Mouse (Mus musculus): ENCODE data around the gene Prrt4. TPM values are rescaled to one million over a fixed set of nuclear protein-coding genes. Genes with fewer than 3 reads are reported as not detected.
A peak's percentile ranks its signal among the peaks of the same experiment; 100 is the strongest.

Gene Prrt4
- polyA plus RNA-seq, 1 experiment from 2014 or later: 1.3 TPM

DNA sequence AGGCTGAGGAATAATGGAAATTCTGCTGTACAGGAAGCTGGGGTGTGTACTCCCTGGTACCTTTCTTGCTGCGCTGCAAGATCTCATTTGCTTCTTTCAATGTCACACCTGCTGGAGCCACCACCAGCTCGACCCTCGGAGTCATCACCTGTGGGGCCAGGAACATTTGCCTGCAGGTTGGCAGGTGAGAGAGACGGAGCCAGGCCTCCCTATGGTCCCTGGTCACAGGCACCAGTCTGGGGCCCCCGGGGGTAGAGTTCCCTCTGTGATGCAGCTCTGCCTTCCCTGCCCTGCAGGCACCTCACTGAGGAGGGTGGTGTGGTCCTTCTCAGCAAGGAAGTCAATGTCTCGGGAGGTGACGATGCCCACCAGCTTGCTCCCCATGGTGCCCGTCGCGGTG lies 26.6 kb upstream of the Prrt4 start:
- peaks cover 3% of the 10 kb centered on the region; the same call in 1 of the 2 replicates for H3K27me3 ChIP-seq (ENCODE audit: poor library complexity, severe bottlenecking)
- H3K9me3 ChIP-seq: no peaks in the 10 kb centered on the region
- H3K36me3 ChIP-seq (replicated peaks): peaks cover 55% of the 10 kb centered on the region
- H3K27ac ChIP-seq: no peak overlapping the region
- 91% methylated on average over 10 of the region's 10 CpGs for WGBS
- peak; percentile 11 for DNase-seq (ENCODE audit: extremely low spot score, low spot score)
- H3K4me1 ChIP-seq: peaks cover 14% of the 10 kb centered on the region
- no peak overlapping the region for H3K4me3 ChIP-seq

DNA sequence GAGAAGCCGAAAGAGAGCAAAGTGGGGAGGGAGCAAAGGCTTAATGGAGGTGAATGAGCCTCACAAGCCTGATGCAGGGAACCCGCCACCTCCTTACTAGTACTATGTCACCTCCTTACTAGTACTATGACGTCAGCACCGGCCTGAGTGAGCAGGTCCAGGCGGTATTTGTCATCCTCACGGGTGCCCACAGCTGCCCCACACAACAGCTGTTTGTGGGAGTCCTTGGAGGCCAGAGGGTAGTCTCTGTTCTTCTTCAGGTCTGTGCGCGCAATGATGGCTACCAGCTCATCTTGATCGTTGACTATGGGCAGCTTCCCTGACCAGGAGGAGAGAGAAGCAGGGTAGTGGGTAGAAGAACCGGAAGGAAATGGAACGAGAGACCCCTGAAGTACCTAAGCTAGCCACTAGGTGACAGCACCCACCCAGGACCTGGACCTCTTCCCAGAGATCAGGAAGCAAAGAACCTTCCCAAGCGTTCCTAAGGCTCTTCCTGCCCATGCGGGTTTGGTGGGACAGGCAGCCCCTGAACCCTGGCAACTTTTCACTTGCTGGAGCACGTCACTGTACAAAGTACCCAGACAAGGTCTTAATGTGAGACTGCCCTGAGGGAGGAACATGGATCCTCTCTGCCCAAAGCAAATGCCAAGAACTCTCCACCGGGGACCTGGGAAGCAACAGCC lies 25.7 kb upstream of the Prrt4 start:
- 64% methylated on average over 15 of the region's 15 CpGs for WGBS
- Histone ChIP-seq H3K4me3 (no peak overlapping the region), H3K4me1 (peaks cover 8% of the 10 kb centered on the region), H3K9me3 (no peaks in the 10 kb centered on the region), H3K36me3 (replicated peaks) (peaks cover 62% of the 10 kb centered on the region), H3K27me3 (ENCODE audit: poor library complexity, severe bottlenecking) (peaks cover 12% of the 10 kb centered on the region), H3K27ac (no peak overlapping the region)
- DNase-seq (ENCODE audit: extremely low spot score, low spot score): peak; percentile 70

DNA sequence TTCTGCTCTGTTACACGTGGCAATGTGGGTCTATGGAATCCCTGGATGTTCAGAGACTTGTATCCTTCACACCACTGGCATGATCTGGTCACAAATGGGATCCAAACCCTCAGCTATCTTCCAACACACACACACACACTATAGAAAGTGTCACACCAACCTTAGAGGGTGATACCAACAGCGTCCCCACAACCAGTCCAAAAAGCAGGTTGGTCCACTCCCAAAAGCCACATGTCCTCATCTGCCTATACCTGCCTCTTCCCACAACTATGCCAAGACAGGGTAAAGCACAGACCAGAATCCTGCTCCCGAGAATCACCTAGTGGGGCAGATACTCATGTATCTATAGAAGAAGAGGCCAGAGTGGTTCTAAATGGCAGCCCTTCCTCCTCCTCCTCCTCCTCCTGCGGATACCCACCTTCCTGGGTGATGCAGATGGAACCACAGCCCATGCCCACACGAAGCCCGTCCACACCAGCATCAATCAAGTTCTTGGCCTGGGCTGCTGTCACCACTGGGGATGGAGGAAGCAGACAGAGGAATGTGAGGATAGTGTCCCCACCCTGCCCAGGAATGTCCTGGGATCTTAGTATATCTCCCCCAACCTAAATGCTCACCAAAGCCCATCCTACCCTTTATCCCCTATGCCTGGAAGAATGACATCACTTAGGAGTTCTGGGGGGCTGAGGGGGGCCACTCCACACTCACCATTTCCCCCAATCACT lies 24.6 kb upstream of the Prrt4 start:
- WGBS: 88% methylated on average over 6 of the region's 6 CpGs
- Histone ChIP-seq H3K4me3 (no peak overlapping the region), H3K9me3 (no peaks in the 10 kb centered on the region), H3K36me3 (replicated peaks) (peaks cover 62% of the 10 kb centered on the region), H3K27ac (no peak overlapping the region), H3K27me3 (ENCODE audit: poor library complexity, severe bottlenecking) (peaks cover 23% of the 10 kb centered on the region), H3K4me1 (peaks cover 17% of the 10 kb centered on the region)
- no peak for DNase-seq (ENCODE audit: extremely low spot score, low spot score)

DNA sequence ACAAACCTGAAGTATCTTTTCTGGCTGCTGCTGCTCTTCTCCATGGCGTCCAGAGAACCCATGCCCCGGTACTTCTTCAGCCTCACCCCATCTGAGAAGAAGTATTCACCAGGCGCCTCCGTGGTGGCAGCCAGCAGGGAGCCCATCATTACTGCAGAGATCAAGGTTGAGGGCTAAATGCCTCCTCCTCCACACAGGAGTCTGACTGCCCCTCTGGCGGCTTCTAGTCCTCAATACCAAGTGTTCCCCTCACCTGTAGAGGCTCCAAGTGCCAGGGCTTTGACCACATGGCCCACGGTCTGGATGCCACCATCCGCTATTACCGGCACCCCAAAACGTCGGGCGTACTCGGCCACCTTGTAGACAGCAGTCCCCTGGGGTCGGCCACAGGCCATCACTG lies 23.7 kb upstream of the Prrt4 start:
- 95% methylated on average over 13 of the region's 13 CpGs for WGBS
- peak; percentile 13 for DNase-seq (ENCODE audit: extremely low spot score, low spot score)

DNA sequence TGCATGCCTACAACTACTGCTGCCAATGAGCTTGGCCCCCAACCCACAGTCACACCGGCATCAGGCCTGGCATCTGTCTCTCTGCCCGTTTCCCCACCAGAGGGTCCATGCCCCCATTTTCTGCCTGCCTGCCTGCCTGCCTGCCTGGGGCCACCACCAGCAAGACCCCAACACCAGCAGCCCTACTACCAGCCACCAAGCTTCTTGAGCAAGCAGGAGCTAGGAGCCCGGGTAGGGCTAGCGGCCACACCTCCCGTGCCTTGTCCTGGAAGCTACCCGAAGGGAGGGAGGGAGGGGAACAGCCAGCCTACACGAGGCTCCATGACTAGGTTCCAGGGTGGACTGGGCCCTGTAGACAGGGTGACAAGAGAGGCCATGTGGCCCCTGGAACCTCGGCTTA lies 22.6 kb upstream of the Prrt4 start:
- H3K27ac ChIP-seq: no peak overlapping the region
- no peak overlapping the region for H3K4me3 ChIP-seq
- WGBS: 89% methylated on average over 8 of the region's 8 CpGs
- peaks cover 40% of the 10 kb centered on the region for H3K27me3 ChIP-seq (ENCODE audit: poor library complexity, severe bottlenecking)
- H3K9me3 ChIP-seq: no peaks in the 10 kb centered on the region
- H3K4me1 ChIP-seq: peaks cover 21% of the 10 kb centered on the region
- DNase-seq (ENCODE audit: extremely low spot score, low spot score): no peak
- H3K36me3 ChIP-seq (replicated peaks): peaks cover 60% of the 10 kb centered on the region

More for the DNA sequence above, 23.7 kb upstream of the Prrt4 start:
- Histone ChIP-seq H3K27me3 (ENCODE audit: poor library complexity, severe bottlenecking) (peaks cover 29% of the 10 kb centered on the region), H3K4me3 (no peak overlapping the region), H3K4me1 (peaks cover 19% of the 10 kb centered on the region), H3K9me3 (no peaks in the 10 kb centered on the region), H3K27ac (no peak overlapping the region), H3K36me3 (replicated peaks) (peaks cover 62% of the 10 kb centered on the region)

DNA sequence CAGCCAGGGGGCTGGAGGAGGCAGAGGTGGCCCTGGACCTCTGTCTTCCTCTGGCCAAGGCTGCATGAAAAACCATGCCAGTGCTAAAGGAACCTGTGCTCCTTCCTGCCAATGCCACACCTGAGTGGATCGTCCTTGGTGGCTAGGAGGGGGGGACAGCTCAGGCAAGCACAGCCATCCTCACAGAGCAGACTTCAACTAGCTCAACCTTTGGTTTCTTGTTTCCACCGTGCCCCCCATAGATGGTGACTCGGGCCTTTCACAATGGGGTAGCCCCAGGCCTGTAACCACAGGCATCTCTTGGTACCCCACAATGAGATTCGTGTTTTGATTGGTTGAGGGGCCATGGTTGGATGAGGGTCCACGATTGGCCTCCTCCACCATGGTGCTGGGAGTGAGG lies 22.0 kb upstream of the Prrt4 start:
- peak; percentile 13 for DNase-seq (ENCODE audit: extremely low spot score, low spot score)
- H3K27ac ChIP-seq: no peak overlapping the region
- peaks cover 54% of the 10 kb centered on the region for H3K36me3 ChIP-seq (replicated peaks)
- 94% methylated on average over 5 of the region's 5 CpGs for WGBS
- peaks cover 44% of the 10 kb centered on the region for H3K27me3 ChIP-seq (ENCODE audit: poor library complexity, severe bottlenecking)
- peaks cover 21% of the 10 kb centered on the region for H3K4me1 ChIP-seq
- no peaks in the 10 kb centered on the region for H3K9me3 ChIP-seq
- H3K4me3 ChIP-seq: no peak overlapping the region

DNA sequence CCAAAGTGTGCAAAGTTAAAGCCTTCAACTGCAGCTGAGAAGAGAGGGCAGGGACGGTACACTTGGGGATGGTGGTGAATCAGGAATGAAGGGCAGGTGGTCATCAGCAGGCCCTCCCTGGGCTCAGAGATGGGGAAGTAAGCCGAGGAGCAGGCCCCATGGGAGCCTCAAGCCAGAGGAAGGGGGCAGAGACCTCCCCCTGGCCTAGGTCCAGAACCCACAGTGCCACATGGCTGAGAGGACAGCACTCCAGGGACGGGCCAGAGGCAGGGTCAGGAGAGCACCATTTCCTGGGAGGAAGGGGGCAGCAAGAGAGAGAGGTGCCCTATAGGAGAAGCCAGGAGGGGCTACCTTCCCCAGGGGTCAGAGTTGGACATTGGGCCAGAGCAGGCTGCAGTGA lies 21.1 kb upstream of the Prrt4 start:
- Histone ChIP-seq H3K27me3 (ENCODE audit: poor library complexity, severe bottlenecking) (peaks cover 44% of the 10 kb centered on the region), H3K36me3 (replicated peaks) (peaks cover 47% of the 10 kb centered on the region), H3K27ac (no peak overlapping the region), H3K4me1 (peaks cover 29% of the 10 kb centered on the region), H3K4me3 (no peak overlapping the region), H3K9me3 (no peaks in the 10 kb centered on the region)
- 82% methylated on average over 3 of the region's 3 CpGs for WGBS
- DNase-seq (ENCODE audit: extremely low spot score, low spot score): peak; percentile 11

DNA sequence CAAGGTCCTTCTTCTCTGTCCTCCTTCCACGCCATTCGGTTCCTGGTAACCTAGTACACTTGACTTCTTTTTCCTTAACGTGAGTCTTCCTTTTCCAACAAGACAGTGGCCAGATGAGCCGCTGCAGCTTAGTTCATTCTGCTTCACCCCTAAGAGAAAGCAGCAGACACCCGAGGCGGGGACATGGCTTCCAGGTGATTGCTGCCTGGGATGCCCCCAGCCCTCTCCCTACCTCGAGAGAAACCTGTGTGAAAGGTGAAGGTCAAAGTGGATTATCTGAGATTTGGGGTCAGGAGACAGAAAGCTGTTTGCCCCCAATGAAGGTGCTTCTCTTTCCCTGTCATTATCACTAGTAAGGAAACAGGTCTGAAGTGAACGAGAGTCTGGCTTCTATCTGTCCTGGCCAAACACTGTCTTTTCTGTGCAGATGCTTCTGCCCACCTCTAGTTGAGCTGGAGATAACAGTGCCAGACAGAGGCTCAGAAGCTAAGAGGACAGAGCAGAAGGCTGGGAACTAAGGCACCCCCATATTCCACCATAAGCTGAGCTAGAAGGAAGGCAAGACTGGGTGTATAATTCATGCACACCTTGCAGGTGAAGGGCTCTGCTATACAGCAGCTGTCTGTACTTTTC lies 20.0 kb upstream of the Prrt4 start:
- Histone ChIP-seq H3K27me3 (ENCODE audit: poor library complexity, severe bottlenecking) (peaks cover 48% of the 10 kb centered on the region), H3K27ac (0 out of 2 replicates have a peak overlapping the region, but pooled peaks have one; percentile 60), H3K4me3 (peak overlapping the region; percentile 50), H3K4me1 (peaks cover 38% of the 10 kb centered on the region), H3K9me3 (no peaks in the 10 kb centered on the region), H3K36me3 (replicated peaks) (peaks cover 40% of the 10 kb centered on the region)
- 45% methylated on average over 8 of the region's 8 CpGs for whole genome bisulfite sequencing
- DNase-seq (ENCODE audit: extremely low spot score, low spot score): peak; percentile 12

DNA sequence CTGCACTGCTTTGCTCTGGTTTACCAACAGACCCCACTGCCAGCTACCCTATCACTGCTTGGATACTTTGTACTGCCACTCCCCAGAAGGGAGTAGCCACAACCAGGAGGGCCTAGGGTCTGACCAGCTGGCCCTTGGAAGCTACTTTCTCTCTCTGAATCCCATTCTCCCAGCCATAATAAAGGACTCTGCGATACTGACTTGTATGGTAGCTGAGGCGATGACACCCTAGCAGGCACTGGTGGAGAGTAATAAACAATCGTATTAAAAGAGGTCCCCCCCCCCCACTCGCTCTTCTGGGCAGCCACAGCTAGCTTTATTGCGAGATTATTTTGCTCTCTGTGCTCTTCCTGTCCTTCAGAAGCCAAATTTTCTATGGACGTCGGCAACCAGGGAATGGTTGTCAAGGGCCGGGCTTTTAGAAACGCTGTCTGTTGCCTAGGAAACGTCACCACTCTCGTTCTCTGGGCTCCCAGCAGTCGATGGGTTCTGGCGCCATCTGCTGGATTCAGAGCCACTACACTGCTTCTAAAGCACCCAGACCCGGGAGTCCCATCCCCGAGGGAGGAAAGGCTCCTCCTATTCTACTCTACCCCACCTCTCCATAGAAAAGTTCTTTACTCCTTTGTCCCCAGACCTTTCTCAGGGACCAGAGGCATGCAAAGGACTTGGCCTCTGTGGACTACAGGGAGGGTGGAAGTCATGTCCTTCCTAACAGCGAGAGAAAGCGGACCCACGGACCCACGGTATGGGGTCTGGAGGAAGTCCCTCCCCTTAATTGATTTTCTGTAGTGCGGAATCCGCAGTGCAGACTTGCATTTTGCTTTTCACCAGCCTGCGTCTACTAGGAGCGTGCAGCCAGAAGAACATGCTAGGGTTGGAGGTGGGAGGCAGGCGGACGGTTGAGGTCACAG lies 19.2 kb upstream of the Prrt4 start:
- Histone ChIP-seq H3K9me3 (no peaks in the 10 kb centered on the region), H3K36me3 (replicated peaks) (peaks cover 32% of the 10 kb centered on the region), H3K4me1 (peaks cover 43% of the 10 kb centered on the region), H3K27ac (peak overlapping the region; percentile 60; the same call in 1 of the 2 replicates), H3K4me3 (peak overlapping the region; percentile 50), H3K27me3 (ENCODE audit: poor library complexity, severe bottlenecking) (peaks cover 53% of the 10 kb centered on the region)
- WGBS: 16% methylated on average over 25 of the region's 25 CpGs
- DNase-seq (ENCODE audit: extremely low spot score, low spot score): peak; percentile 91

DNA sequence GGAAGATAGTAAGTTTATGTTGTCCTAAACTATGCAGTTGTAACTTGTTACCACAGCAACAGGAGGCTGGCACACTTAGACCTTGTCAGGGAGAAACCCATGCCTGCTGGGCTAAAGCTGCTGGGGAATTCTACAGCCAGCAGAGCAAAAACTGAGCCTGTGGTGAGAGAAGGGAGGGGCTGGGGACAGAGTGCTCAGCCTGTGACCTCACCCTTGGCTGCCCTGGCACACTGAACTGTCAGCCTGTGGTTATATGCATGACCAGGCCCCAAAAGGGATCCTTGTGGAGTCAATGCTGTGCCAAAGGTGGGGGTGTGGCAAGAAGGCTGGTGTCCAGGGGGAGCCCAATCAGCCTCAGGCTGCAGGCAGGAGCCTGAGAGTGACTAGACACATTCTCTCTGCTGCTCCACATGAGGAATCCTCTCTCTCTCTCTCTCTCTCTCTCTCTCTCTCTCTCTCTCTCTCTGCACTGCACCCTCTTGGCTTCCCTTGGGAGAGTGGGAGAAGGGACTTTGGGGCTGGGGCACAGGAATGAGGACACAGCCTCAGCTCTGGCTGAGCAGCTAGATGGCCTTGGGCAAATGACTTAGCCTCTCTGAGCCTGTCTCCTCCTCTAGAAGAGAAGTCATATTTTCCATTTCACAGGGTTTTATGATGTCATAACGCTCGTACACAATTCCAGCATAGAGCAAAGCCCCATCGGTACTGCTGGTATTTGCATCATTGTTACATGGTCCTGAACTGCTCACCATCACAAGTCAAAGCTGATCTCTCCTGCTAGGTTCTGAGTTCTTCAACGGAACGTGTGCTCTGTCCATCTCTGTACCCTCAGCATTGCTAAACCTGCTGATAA lies 16.7 kb upstream of the Prrt4 start:
- peaks cover 63% of the 10 kb centered on the region for H3K27me3 ChIP-seq (ENCODE audit: poor library complexity, severe bottlenecking)
- no peak for DNase-seq (ENCODE audit: extremely low spot score, low spot score)
- peaks cover 43% of the 10 kb centered on the region for H3K4me1 ChIP-seq
- H3K9me3 ChIP-seq: no peaks in the 10 kb centered on the region
- H3K36me3 ChIP-seq (replicated peaks): peaks cover 7% of the 10 kb centered on the region; the same call in 1 of the 2 replicates
- 0 out of 2 replicates have a peak overlapping the region, but pooled peaks have one; percentile 31 for H3K27ac ChIP-seq
- WGBS: 85% methylated on average over 5 of the region's 5 CpGs
- no peak overlapping the region for H3K4me3 ChIP-seq

DNA sequence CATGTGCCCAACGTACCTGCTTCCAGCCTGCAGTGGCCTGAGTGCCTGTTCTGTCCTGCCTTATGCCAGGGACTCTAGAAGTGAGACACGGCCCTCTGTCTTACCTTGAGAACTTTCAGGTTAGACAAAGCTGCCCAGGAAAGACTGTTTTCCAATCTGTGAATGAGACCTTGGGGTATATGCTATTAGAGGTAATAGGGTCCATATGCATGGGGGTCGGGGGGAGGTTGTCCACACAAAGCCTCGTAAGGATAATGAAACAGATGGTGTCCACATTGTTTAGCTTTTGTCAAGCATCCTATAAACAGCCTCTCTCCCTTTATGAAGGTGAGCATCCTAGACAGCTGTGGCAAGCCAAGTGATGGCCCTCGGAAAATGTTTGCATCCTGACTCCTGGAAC lies 15.8 kb upstream of the Prrt4 start:
- Histone ChIP-seq H3K36me3 (replicated peaks) (no peaks in the 10 kb centered on the region), H3K4me3 (no peak overlapping the region), H3K4me1 (peaks cover 43% of the 10 kb centered on the region), H3K9me3 (no peaks in the 10 kb centered on the region), H3K27me3 (ENCODE audit: poor library complexity, severe bottlenecking) (peaks cover 54% of the 10 kb centered on the region), H3K27ac (no peak overlapping the region)
- WGBS: 78% methylated on average over 5 of the region's 5 CpGs
- DNase-seq (ENCODE audit: extremely low spot score, low spot score): no peak
